Mouse (Mus musculus) heart, postnatal 0 days (tissue): ENCODE measurements at regions not wholly inside any gene's neighbourhood (a gene's known extent, or its start where the extent isn't known, plus 50 kb on each side); places are given as distances from the start of the nearest gene placed in this dataset.

Experiments
- ATAC-seq: fragments of 200-750 bp; cut with Nextera tagmentation; 2 replicates; pipeline ENCODE4 v1.8.0; 2017; ENCODE audit warnings: low read depth, moderate number of reproducible peaks, moderate library complexity; ENCODE audit not compliant: insufficient read depth
- DNase-seq: peaks from one replicate; pipeline ENCODE4 v3.0.0-alpha.2; 2016; ENCODE audit warnings: low spot score
- H3K27ac ChIP-seq: fragments of 300-500 bp; sonication (generic); 2 replicates; pipeline ENCODE4 v1.5.1; 2014; ENCODE audit warnings: low read depth, mild to moderate bottlenecking
- H3K27me3 ChIP-seq: fragments of 300-500 bp; sonication (generic); 2 replicates; pipeline ENCODE4 v1.6.1; 2014; ENCODE audit warnings: low read length, mixed read lengths; ENCODE audit not compliant: control insufficient read depth, insufficient read depth
- H3K36me3 ChIP-seq: fragments of 300-500 bp; sonication (generic); replicated peaks from 2 replicates; pipeline ENCODE4 v1.6.1; 2014; ENCODE audit warnings: low read length, mixed read lengths; ENCODE audit not compliant: control insufficient read depth, insufficient read depth
- H3K4me1 ChIP-seq: fragments of 300-500 bp; sonication (generic); 2 replicates; pipeline ENCODE4 v1.6.1; 2014; ENCODE audit warnings: antibody characterized with exemption; ENCODE audit not compliant: control insufficient read depth, insufficient read depth
- H3K4me2 ChIP-seq: fragments of 300-500 bp; sonication (generic); 2 replicates; pipeline ENCODE4 v1.6.1; 2014; ENCODE audit warnings: low read depth, mild to moderate bottlenecking, low read length, moderate library complexity
- H3K4me3 ChIP-seq: fragments of 300-500 bp; sonication (generic); 2 replicates; pipeline ENCODE4 v1.5.1; 2014; ENCODE audit warnings: low read depth, low read length
- H3K9ac ChIP-seq: fragments of 300-500 bp; sonication (generic); replicated peaks from 2 replicates; pipeline ENCODE4 v1.6.1; 2014; ENCODE audit warnings: low read depth, low read length, mixed read lengths
- H3K9me3 ChIP-seq: fragments of 300-500 bp; sonication (generic); replicated peaks from 2 replicates; pipeline ENCODE4 v1.6.1; 2016; ENCODE audit warnings: low read length; ENCODE audit not compliant: control insufficient read depth
- CTCF ChIP-seq: IDR thresholded peaks from 2 replicates; pipeline ENCODE4 v1.5.1; 2016; ENCODE audit warnings: antibody characterized with exemption, control low read depth, low read depth
- EP300 ChIP-seq: IDR thresholded peaks from 2 replicates; pipeline ENCODE4 v1.6.1; 2016; ENCODE audit warnings: antibody characterized with exemption, low read depth
- WGBS: fragments of 180-500 bp; shearing (Covaris S2); extraction: QIAGEN DNeasy Blood & Tissue Kit; methylation state at CpG from one replicate; pipeline ENCODE4 v1.1.7; 2014; 5-methylcytosine and 5-hydroxymethylcytosine counted together

GRCm38 (mm10) chr11:45550376-45550775 lies 301.5 kb upstream of the Clint1 start:
- 76% methylated on average over 7 of the region's 7 CpGs for WGBS
- Histone ChIP-seq H3K4me2 (no peak overlapping the region), H3K9ac (no peak overlapping the region), H3K4me3 (no peak overlapping the region), H3K27ac (no peak overlapping the region), H3K4me1 (peaks cover 4% of the 10 kb centered on the region; the same call in 1 of the 2 replicates), H3K36me3 (no peaks in the 10 kb centered on the region), H3K27me3 (0 out of 2 replicates have a peak, but pooled peaks cover 4% of the 10 kb centered on the region), H3K9me3 (no peaks in the 10 kb centered on the region)
- no peak for TF ChIP-seq EP300
- no peak for TF ChIP-seq CTCF
- no peak for ATAC-seq
- DNase-seq: no peak

GRCm38 (mm10) chr11:45577469-45578154 lies 274.2 kb upstream of the Clint1 start:
- H3K9ac ChIP-seq: no peak overlapping the region
- H3K27me3 ChIP-seq: no peaks in the 10 kb centered on the region
- 47% methylated on average over 5 of the region's 5 CpGs for WGBS
- no peaks in the 10 kb centered on the region for H3K36me3 ChIP-seq
- DNase-seq (no peak), ATAC-seq (no peak)
- no peak overlapping the region for H3K4me2 ChIP-seq
- H3K27ac ChIP-seq: no peak overlapping the region
- H3K4me3 ChIP-seq: no peak overlapping the region
- TF ChIP-seq EP300 (no peak), CTCF (no peak)
- no peaks in the 10 kb centered on the region for H3K4me1 ChIP-seq
- H3K9me3 ChIP-seq: no peaks in the 10 kb centered on the region

GRCm38 (mm10) chr11:45592335-45592734 lies 259.5 kb upstream of the Clint1 start:
- Histone ChIP-seq H3K27ac (no peak overlapping the region), H3K9ac (no peak overlapping the region), H3K36me3 (no peaks in the 10 kb centered on the region), H3K4me2 (no peak overlapping the region), H3K27me3 (no peaks in the 10 kb centered on the region), H3K9me3 (no peaks in the 10 kb centered on the region), H3K4me3 (no peak overlapping the region), H3K4me1 (no peaks in the 10 kb centered on the region)
- ATAC-seq: no peak
- no peak for DNase-seq
- TF ChIP-seq CTCF (no peak), EP300 (no peak)
- WGBS: 76% methylated on average over 3 of the region's 3 CpGs

GRCm38 (mm10) chr11:45592890-45593642 lies 258.8 kb upstream of the Clint1 start:
- WGBS: 68% methylated on average over 11 of the region's 11 CpGs
- H3K4me2 ChIP-seq: no peak overlapping the region
- no peak overlapping the region for H3K4me3 ChIP-seq
- no peaks in the 10 kb centered on the region for H3K36me3 ChIP-seq
- no peak for ATAC-seq
- TF ChIP-seq CTCF (no peak), EP300 (no peak)
- DNase-seq: no peak
- no peak overlapping the region for H3K27ac ChIP-seq
- no peak overlapping the region for H3K9ac ChIP-seq
- H3K27me3 ChIP-seq: no peaks in the 10 kb centered on the region
- H3K4me1 ChIP-seq: no peaks in the 10 kb centered on the region
- H3K9me3 ChIP-seq: no peaks in the 10 kb centered on the region

- H3K4me1 ChIP-seq: no peaks in the 10 kb centered on the region
- TF ChIP-seq EP300: no peak
- TF ChIP-seq CTCF: no peak
- H3K9me3 ChIP-seq: no peaks in the 10 kb centered on the region
- no peak overlapping the region for H3K4me2 ChIP-seq
- H3K4me3 ChIP-seq: no peak overlapping the region
- no peaks in the 10 kb centered on the region for H3K36me3 ChIP-seq
- ATAC-seq (no peak), DNase-seq (no peak)
- H3K27ac ChIP-seq: no peak overlapping the region
- H3K27me3 ChIP-seq: no peaks in the 10 kb centered on the region
- WGBS: 69% methylated on average over 6 of the region's 6 CpGs
- H3K9ac ChIP-seq: no peak overlapping the region
Measured at GRCm38 (mm10) chr11:45595372-45595771, 256.5 kb upstream of the Clint1 start.

- no peak for DNase-seq
- TF ChIP-seq EP300 (no peak), CTCF (no peak)
- 81% methylated on average over 2 of the region's 2 CpGs for WGBS
- H3K4me3 ChIP-seq: no peak overlapping the region
- H3K27ac ChIP-seq: no peak overlapping the region
- H3K36me3 ChIP-seq: no peaks in the 10 kb centered on the region
- no peaks in the 10 kb centered on the region for H3K4me1 ChIP-seq
- H3K27me3 ChIP-seq: no peaks in the 10 kb centered on the region
- no peaks in the 10 kb centered on the region for H3K9me3 ChIP-seq
- no peak overlapping the region for H3K4me2 ChIP-seq
- ATAC-seq: no peak
- H3K9ac ChIP-seq: no peak overlapping the region
Measured at GRCm38 (mm10) chr11:45621824-45622223, 230.0 kb upstream of the Clint1 start.
